Mouse (Mus musculus) CH12.LX (cell line): ENCODE data around the gene 2310061I04Rik. TPM values are rescaled to one million over a fixed set of nuclear protein-coding genes. Genes with fewer than 3 reads are reported as not detected.

Experiments
- DNase-seq: peaks from one replicate; pipeline ENCODE4 v3.0.0-alpha.2; 2013; ENCODE audit errors: extremely low read depth
- H3K27ac ChIP-seq: 2 replicates; pipeline ENCODE4 v1.5.1; 2012; ENCODE audit warnings: low read depth, mild to moderate bottlenecking, control low read depth, moderate library complexity; ENCODE audit not compliant: insufficient read depth
- H3K27me3 ChIP-seq: replicated peaks from 2 replicates; pipeline ENCODE3; 2012; ENCODE audit warnings: inconsistent platforms
- H3K36me3 ChIP-seq, 2 experiments: replicated peaks in 1 of 2; 2 replicates each; pipeline versions ENCODE3 to v1.6.1; 2012; ENCODE audit warnings: inconsistent platforms in 1 of 2, low read length in 1 of 2, mild to moderate bottlenecking in 1 of 2, mixed read lengths in 1 of 2, moderate library complexity in 1 of 2; ENCODE audit not compliant: control insufficient read depth in 1 of 2, insufficient read depth in 1 of 2
- H3K4me1 ChIP-seq, 2 experiments: 2 replicates each; pipeline ENCODE4 v1.6.1; 2012; ENCODE audit warnings: inconsistent platforms in 1 of 2, moderate library complexity in 1 of 2; ENCODE audit not compliant: insufficient read depth in 2 of 2, control insufficient read depth in 1 of 2
- H3K4me2 ChIP-seq: 2 replicates; pipeline ENCODE4 v1.6.1; 2012; ENCODE audit warnings: low read depth, mild to moderate bottlenecking, control low read depth; ENCODE audit not compliant: poor library complexity, insufficient read depth, severe bottlenecking
- H3K4me3 ChIP-seq, 3 experiments: fragments of 150-350 bp in 1 of 3; sonication (generic) in 1 of 3; replicated peaks in 1 of 3; 2 replicates each; pipeline versions ENCODE3 to v1.5.1; 2011 to 2012; ENCODE audit warnings: low read depth in 2 of 3, low read length in 2 of 3, mild to moderate bottlenecking in 2 of 3, moderate library complexity in 2 of 3, control low read depth in 1 of 3, improper control_type of control experiment in 1 of 3, inconsistent platforms in 1 of 3, mixed read lengths in 1 of 3; ENCODE audit not compliant: poor library complexity in 1 of 3
- H3K79me2 ChIP-seq: replicated peaks from 2 replicates; pipeline ENCODE4 v1.6.1; 2012; ENCODE audit warnings: mild to moderate bottlenecking, moderate library complexity; ENCODE audit not compliant: control insufficient read depth, poor library complexity, insufficient read depth, severe bottlenecking; ENCODE audit errors: extremely low read depth
- H3K9ac ChIP-seq: 2 replicates; pipeline ENCODE4 v1.6.1; 2012; ENCODE audit warnings: low read depth, mild to moderate bottlenecking, control low read depth, moderate library complexity; ENCODE audit not compliant: insufficient read depth
- H3K9me3 ChIP-seq: replicated peaks from 2 replicates; pipeline ENCODE3; 2012; ENCODE audit warnings: low read length, inconsistent platforms, mixed read lengths
- CHD2 ChIP-seq: IDR thresholded peaks from 2 replicates; pipeline ENCODE4 v1.6.1; 2011; ENCODE audit warnings: low read length, improper control_type of control experiment
- CTCF ChIP-seq, 2 experiments: IDR thresholded peaks in 1 of 2; conservative IDR thresholded peaks in 1 of 2; 2 replicates each; pipeline ENCODE4 v1.5.1; 2011 to 2012; ENCODE audit warnings: low read depth in 2 of 2, low read length in 2 of 2, improper control_type of control experiment in 1 of 2, inconsistent platforms in 1 of 2, mild to moderate bottlenecking in 1 of 2, moderate library complexity in 1 of 2
- E2F4 ChIP-seq: IDR thresholded peaks from 2 replicates; pipeline ENCODE4 v1.6.1; 2011; ENCODE audit warnings: low read depth, low read length, improper control_type of control experiment; ENCODE audit not compliant: insufficient replicate concordance
- EP300 ChIP-seq: IDR thresholded peaks from 2 replicates; pipeline ENCODE4 v1.6.1; 2011; ENCODE audit warnings: low read length, improper control_type of control experiment
- ETS1 ChIP-seq: conservative IDR thresholded peaks from 2 replicates; pipeline ENCODE4 v1.6.1; 2012; ENCODE audit warnings: low read depth, mild to moderate bottlenecking, inconsistent platforms, low read length, improper control_type of control experiment, moderate library complexity
- HCFC1 ChIP-seq: IDR thresholded peaks from 2 replicates; pipeline ENCODE4 v1.6.1; 2012; ENCODE audit warnings: low read depth, mild to moderate bottlenecking, inconsistent platforms, low read length, improper control_type of control experiment
- IRF4 ChIP-seq: IDR thresholded peaks from 2 replicates; pipeline ENCODE4 v1.6.1; 2014; ENCODE audit warnings: low read depth, mild to moderate bottlenecking, inconsistent platforms, low read length, improper control_type of control experiment
- JUN ChIP-seq: IDR thresholded peaks from 2 replicates; pipeline ENCODE4 v1.6.1; 2011; ENCODE audit warnings: low read depth, mild to moderate bottlenecking, low read length, improper control_type of control experiment, moderate library complexity; ENCODE audit not compliant: insufficient read depth
- JUND ChIP-seq: conservative IDR thresholded peaks from 2 replicates; pipeline ENCODE4 v1.6.1; 2011; ENCODE audit warnings: low read depth, low read length, improper control_type of control experiment
- KAT2A ChIP-seq: IDR thresholded peaks from 2 replicates; pipeline ENCODE4 v1.6.1; 2012; ENCODE audit warnings: low read length, improper control_type of control experiment, inconsistent platforms; ENCODE audit not compliant: insufficient replicate concordance
- MAZ ChIP-seq: IDR thresholded peaks from 2 replicates; pipeline ENCODE4 v1.6.1; 2012; ENCODE audit warnings: low read depth, mild to moderate bottlenecking, inconsistent platforms, low read length, improper control_type of control experiment, moderate library complexity
- NELFE ChIP-seq: IDR thresholded peaks from 2 replicates; pipeline ENCODE4 v1.6.1; 2011; ENCODE audit warnings: low read depth, low read length, improper control_type of control experiment
- NRF1 ChIP-seq: IDR thresholded peaks from 2 replicates; pipeline ENCODE4 v1.6.1; 2014; ENCODE audit warnings: low read depth, mild to moderate bottlenecking, inconsistent platforms, low read length, improper control_type of control experiment, moderate library complexity
- POLR2AphosphoS2 ChIP-seq: IDR thresholded peaks from 2 replicates; pipeline ENCODE4 v1.6.1; 2011; ENCODE audit warnings: low read depth, low read length, improper control_type of control experiment
- RCOR1 ChIP-seq: conservative IDR thresholded peaks from 2 replicates; pipeline ENCODE4 v1.6.1; 2012; ENCODE audit warnings: low read depth, mild to moderate bottlenecking, inconsistent platforms, low read length, improper control_type of control experiment
- SIN3A ChIP-seq: IDR thresholded peaks from 2 replicates; pipeline ENCODE4 v1.6.1; 2012; ENCODE audit warnings: low read length, improper control_type of control experiment, inconsistent platforms
- TCF12 ChIP-seq: IDR thresholded peaks from 2 replicates; pipeline ENCODE4 v1.6.1; 2014; ENCODE audit warnings: low read depth, mild to moderate bottlenecking, inconsistent platforms, low read length, improper control_type of control experiment
- UBTF ChIP-seq: IDR thresholded peaks from 2 replicates; pipeline ENCODE4 v1.6.1; 2012; ENCODE audit warnings: low read depth, mild to moderate bottlenecking, inconsistent platforms, low read length, improper control_type of control experiment, moderate library complexity
- USF2 ChIP-seq: conservative IDR thresholded peaks from 2 replicates; pipeline ENCODE4 v1.6.1; 2011; ENCODE audit warnings: low read depth, low read length, improper control_type of control experiment
- ZKSCAN1 ChIP-seq: IDR thresholded peaks from 2 replicates; pipeline ENCODE4 v1.6.1; 2012; ENCODE audit warnings: low read depth, inconsistent platforms, low read length, improper control_type of control experiment, borderline replicate concordance
- ZMIZ1 ChIP-seq: IDR thresholded peaks from 2 replicates; pipeline ENCODE4 v1.6.1; 2012; ENCODE audit warnings: low read depth, mild to moderate bottlenecking, inconsistent platforms, low read length, improper control_type of control experiment
- dilution Hi-C: fragments of 300-500 bp; cut with MboI; formaldehyde crosslinking; loops from 2 replicates; pipeline ENCODE4 v1.14.3; 2020; ENCODE audit warnings: low sequenced_read_pairs; ENCODE audit not compliant: extremely low pct_unique_long_range_greater_than_20kb, extremely low pct_ligation_motif_present
- in situ Hi-C: fragments of 300-500 bp; cut with MboI; formaldehyde crosslinking; loops from 3 replicates; pipeline ENCODE4 v1.14.3; 2019; ENCODE audit warnings: low sequenced_read_pairs, low pct_ligation_motif_present, low pct_unique_long_range_greater_than_20kb, mixed read lengths
- polyA plus RNA-seq: library from polyadenylated mRNA; unstranded; fragments of >175 nt; gene quantifications from 2 replicates; pipeline ENCODE4 v1.2.1, GENCODE M21; 2012; ENCODE audit warnings: low read depth; ENCODE audit not compliant: insufficient read length
- total RNA-seq, 2 experiments: library from RNA; depleted of rRNA; stranded (reverse); fragments of 300-350 nt in 1 of 2; fragments of >200 nt in 1 of 2; gene quantifications; 2 replicates each; pipeline ENCODE4 v1.2.3; 2012 to 2014

The 2310061I04Rik gene
- total and polyA plus RNA-seq, 3 experiments: 5.7 to 46.4 (median 8.7) TPM

- Histone ChIP-seq H3K4me3 (no peak overlapping the region), H3K27ac (no peak overlapping the region), H3K4me1 (no peaks in the 10 kb centered on the region), H3K79me2 (no peaks in the 10 kb centered on the region), H3K36me3 (peaks cover 38 to 39% of the 10 kb centered on the region in 2 experiments), H3K9me3 (no peaks in the 10 kb centered on the region), H3K9ac (no peak overlapping the region), H3K4me2 (no peak overlapping the region), H3K27me3 (no peaks in the 10 kb centered on the region)
- dilution Hi-C loops: no loop called here
- TF ChIP-seq POLR2AphosphoS2 (peak; percentile 73; the same call in 1 of the 2 replicates), USF2 (no peak)
- DNase-seq: no peak
- in situ Hi-C loops: no loop called here
Observed at GRCm38 (mm10) chr17:35932608-35933007, 35.4 kb upstream of the 2310061I04Rik start.

DNA sequence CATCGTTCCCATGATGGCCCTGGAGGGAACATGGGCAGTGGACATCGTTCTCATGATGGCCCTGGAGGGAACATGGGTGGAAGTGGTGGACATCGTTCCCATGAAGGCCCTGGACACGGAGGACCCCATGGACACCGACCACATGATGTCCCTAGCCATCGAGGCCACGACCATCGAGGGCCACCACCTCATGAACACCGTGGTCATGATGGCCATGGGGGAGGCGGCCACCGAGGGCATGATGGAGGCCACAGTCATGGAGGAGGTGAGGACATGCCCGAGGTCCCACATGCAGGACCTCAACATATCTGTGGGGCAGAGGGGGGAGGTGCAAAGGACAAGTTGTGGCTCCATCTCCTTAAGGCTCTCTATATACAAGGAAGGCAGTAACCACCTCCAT is 33.4 kb upstream of the 2310061I04Rik start:
- H3K9me3 ChIP-seq: no peaks in the 10 kb centered on the region
- in situ Hi-C loops (no loop called here), dilution Hi-C loops (no loop called here)
- peaks cover 53 to 56% of the 10 kb centered on the region in 2 experiments for H3K36me3 ChIP-seq
- H3K9ac ChIP-seq: no peak overlapping the region
- H3K4me2 ChIP-seq: no peak overlapping the region
- TF ChIP-seq UBTF (no peak), NRF1 (no peak), ZMIZ1 (no peak), SIN3A (no peak), JUND (no peak), NELFE (no peak), HCFC1 (no peak), ETS1 (no peak), JUN (no peak), CTCF (conservative IDR thresholded peaks at IDR 0.05 in 1 of 2, IDR thresholded peaks at IDR 0.05 in 1 of 2; ENCODE audit: low read depth in 2 of 2, low read length in 2 of 2) (no peak), RCOR1 (no peak), TCF12 (no peak), MAZ (no peak), CHD2 (no peak), ZKSCAN1 (no peak), KAT2A (no peak), IRF4 (no peak), EP300 (no peak), E2F4 (no peak), POLR2AphosphoS2 (no peak)
- no peak for DNase-seq
- H3K79me2 ChIP-seq: no peaks in the 10 kb centered on the region
- H3K4me1 ChIP-seq: no peaks in the 10 kb centered on the region
- no peaks in the 10 kb centered on the region for H3K27me3 ChIP-seq
- no peak overlapping the region for H3K4me3 ChIP-seq
- no peak overlapping the region for H3K27ac ChIP-seq
